Mouse (Mus musculus) Muller cell, postnatal 12 days (primary cell): ENCODE measurements around the gene Ccnd3.
A peak's percentile ranks its signal among the peaks of the same experiment; 100 is the strongest.

Source experiments
- DNase-seq: peaks from one replicate; pipeline ENCODE4 v3.0.0-alpha.2; 2015; ENCODE audit errors: inconsistent ontology term

Ccnd3 gene

GRCm38 (mm10) chr17:47545861-47546331, 41.0 kb downstream of the Ccnd3 start:
- DNase-seq, result no peak

- no peak for DNase-seq
These were observed 46.2 kb downstream of the Ccnd3 start for GRCm38 (mm10) chr17:47551049-47551448.

GRCm38 (mm10) chr17:47552994-47553393, 48.1 kb downstream of the Ccnd3 start:
- no peak for DNase-seq

GRCm38 (mm10) chr17:47554621-47555020, 49.8 kb downstream of the Ccnd3 start:
- DNase-seq, result no peak

- no peak for DNase-seq
These were observed 52.3 kb downstream of the Ccnd3 start for GRCm38 (mm10) chr17:47557179-47557578.

GRCm38 (mm10) chr17:47559726-47560125, 54.9 kb downstream of the Ccnd3 start:
- no peak for DNase-seq

GRCm38 (mm10) chr17:47562875-47563274, 58.0 kb downstream of the Ccnd3 start:
- DNase-seq, result no peak

GRCm38 (mm10) chr17:47564612-47565011, 59.8 kb downstream of the Ccnd3 start:
- no peak for DNase-seq

- DNase-seq, result no peak
These were observed 61.3 kb downstream of the Ccnd3 start for GRCm38 (mm10) chr17:47566133-47566532.

GRCm38 (mm10) chr17:47567271-47567670, 62.4 kb downstream of the Ccnd3 start:
- no peak for DNase-seq

GRCm38 (mm10) chr17:47568389-47568788, 63.5 kb downstream of the Ccnd3 start:
- DNase-seq, result no peak

- DNase-seq, result peak; percentile 81
These were observed 64.2 kb downstream of the Ccnd3 start for GRCm38 (mm10) chr17:47568951-47569527.

GRCm38 (mm10) chr17:47571621-47572020, 66.8 kb downstream of the Ccnd3 start:
- peak; percentile 67 for DNase-seq

- no peak for DNase-seq
These were observed 67.6 kb downstream of the Ccnd3 start for GRCm38 (mm10) chr17:47572436-47572835.

- DNase-seq, result no peak
These were observed 69.2 kb downstream of the Ccnd3 start for GRCm38 (mm10) chr17:47574028-47574427.

- no peak for DNase-seq
These were observed 70.0 kb downstream of the Ccnd3 start for GRCm38 (mm10) chr17:47574830-47575229.

GRCm38 (mm10) chr17:47578655-47579054, 73.8 kb downstream of the Ccnd3 start:
- DNase-seq, result no peak

- no peak for DNase-seq
These were observed 76.1 kb downstream of the Ccnd3 start for GRCm38 (mm10) chr17:47580962-47581361.

- DNase-seq, result no peak
These were observed 83.7 kb downstream of the Ccnd3 start for GRCm38 (mm10) chr17:47588517-47588916.

- DNase-seq, result no peak
These were observed 86.2 kb downstream of the Ccnd3 start for GRCm38 (mm10) chr17:47591073-47591472.

- DNase-seq, result peak; percentile 98
These were observed 88.5 kb downstream of the Ccnd3 start for GRCm38 (mm10) chr17:47593215-47593853.

- no peak for DNase-seq
These were observed 89.0 kb downstream of the Ccnd3 start for GRCm38 (mm10) chr17:47593854-47594182.

GRCm38 (mm10) chr17:47594183-47594968, 89.5 kb downstream of the Ccnd3 start:
- DNase-seq, result peak; percentile 60
